Mouse (Mus musculus) retina, embryonic 14.5 days (tissue): ENCODE data around the gene Dclk2.
A peak's percentile ranks its signal among the peaks of the same experiment; 100 is the strongest.

Experiments
- DNase-seq: peaks from one replicate; pipeline ENCODE4 v3.0.0-alpha.2; 2015; ENCODE audit warnings: low spot score

Gene Dclk2

DNA sequence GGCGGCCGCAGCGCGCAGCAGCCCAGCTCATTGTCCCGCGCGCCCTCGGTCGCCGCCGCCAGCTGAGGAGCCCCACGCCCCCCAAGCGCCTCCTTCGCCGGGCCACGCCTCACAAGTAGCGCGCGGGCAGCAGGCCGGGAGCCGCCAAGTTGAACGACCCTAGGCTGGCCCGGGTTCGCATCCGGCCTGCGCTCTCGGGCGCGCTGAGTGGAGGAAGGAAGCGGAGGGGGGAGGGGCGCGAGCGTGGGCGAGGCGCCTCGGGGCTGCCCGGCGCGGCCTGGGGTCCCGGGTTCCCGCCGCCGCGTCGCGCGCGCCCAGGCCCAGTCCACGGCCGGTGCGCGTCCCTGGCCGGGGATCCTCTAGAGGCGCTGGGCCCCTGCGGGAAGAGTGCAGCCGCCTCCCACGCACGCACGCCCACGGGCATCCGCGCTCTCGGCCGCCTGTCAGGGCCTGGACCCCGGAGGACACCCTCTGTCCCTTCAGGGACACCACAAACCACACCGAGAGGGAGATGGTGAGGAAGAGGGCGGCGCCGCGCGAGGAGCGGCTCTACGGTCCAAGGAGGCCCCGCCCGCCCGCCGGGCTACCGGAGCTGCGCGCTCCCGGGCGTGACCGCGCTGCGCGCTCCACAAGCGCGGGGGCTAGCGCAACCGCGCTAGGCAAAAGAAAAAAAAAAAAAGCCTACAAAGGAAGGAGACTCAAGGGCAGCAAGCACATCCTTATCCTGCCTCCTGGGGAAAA is at the start of gene Dclk2:
Dclk2 (minus strand) TSS at position 510 of the 741 bp plus-strand sequence.
- DNase-seq, result peak; percentile 85

DNA sequence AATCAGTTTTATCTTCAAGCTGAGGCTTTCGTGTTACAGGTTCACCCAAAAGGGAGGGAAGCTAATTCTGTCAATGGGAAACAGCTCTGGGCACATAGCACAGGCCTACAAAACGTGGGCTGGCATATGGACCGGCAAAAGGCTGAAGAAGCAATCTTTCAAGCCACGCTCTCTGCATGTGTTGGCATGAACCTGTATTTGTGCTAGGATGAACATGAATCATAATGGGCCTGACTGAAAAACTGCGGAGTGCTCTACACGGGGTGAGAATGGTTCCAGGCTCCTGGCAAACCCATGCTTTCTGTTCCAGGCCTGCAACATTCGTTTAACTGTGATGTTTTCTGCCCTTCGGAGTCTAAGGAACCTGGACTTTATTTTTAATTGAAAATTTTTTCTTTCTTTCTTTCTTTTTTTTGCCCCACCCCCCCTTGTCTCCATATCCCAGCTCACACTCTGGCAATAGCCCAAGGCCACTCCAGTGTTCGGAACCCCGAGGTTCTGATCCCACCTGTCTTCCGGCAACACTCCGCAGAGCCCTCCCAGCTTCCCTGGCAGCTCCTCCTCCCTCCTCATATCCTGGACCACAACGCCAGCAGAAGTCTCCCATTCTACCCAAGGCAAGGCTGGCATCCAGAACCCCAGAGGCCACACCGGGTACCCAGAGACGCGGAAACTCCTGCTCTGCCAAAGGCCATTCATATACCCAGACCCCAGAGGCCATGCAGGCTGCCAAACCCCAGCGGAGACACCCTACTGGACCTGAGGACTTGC is 42.2 kb upstream of the Dclk2 start:
- DNase-seq, result no peak

DNA sequence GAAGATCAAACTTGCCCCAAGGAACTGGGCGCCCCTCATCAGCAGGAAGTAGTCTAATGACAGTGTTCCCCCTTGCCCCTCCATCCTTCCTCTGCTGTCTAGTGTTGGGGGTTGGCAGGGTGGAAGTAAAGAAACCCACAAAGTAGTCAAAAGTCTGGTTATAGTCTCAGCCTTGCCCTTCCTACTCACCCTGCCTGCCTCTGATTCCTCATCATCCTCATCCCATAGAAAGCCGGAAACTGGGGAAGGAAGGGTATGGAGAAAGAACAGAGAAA is 40.7 kb upstream of the Dclk2 start:
- no peak for DNase-seq

DNA sequence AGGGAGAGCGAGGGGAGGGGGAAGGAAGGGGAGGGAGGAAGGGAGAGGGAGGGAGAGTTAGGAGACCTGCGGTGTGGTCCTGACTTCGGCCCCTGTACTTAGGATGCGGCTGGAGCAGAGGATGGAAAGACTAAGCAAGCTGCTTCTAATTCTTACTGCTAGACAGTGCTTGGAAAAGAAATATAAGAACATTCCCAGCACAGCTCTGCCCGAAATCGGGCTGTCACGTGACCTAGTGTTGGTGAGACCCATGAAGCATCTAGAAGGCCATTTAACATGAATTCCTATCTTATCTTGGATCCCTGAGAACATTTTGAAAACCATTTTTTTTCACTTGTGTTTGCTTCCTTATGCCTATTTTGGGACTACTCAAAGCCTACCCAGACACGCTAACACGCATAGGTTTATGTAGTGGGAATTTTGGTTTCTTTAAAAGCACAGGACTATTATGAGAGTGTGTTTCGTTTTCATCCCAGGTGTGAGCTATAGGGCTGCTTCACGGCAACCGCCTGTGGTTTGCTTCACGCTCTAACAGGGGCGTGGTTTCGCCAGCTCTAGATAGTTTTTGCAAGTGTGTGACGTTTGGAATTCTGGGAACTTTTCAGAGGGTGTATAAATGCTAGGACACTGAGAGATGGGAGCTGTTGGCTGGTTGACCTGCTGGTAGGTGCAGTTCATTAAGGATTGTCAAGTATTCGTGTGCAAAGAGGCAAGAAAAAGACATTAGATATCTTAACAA is 40.2 kb upstream of the Dclk2 start:
- no peak for DNase-seq

DNA sequence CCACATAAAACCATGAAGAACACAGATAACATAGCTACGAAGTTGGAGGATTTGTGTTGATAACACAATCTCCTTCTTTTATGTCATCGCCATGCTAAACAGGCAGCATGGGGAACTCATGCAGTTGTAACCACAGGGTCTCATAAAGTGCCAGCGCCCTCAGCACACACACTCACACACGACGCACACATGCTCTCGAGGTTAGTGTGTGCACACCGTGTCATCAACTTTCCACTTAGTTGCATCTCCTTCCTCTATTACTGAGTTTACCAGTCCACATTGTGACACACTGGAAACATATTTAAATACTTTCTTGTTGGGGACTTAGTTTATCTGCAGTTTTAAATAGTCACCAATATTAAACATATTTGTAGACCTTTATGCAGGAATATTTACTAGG is 38.4 kb upstream of the Dclk2 start:
- DNase-seq, result no peak

DNA sequence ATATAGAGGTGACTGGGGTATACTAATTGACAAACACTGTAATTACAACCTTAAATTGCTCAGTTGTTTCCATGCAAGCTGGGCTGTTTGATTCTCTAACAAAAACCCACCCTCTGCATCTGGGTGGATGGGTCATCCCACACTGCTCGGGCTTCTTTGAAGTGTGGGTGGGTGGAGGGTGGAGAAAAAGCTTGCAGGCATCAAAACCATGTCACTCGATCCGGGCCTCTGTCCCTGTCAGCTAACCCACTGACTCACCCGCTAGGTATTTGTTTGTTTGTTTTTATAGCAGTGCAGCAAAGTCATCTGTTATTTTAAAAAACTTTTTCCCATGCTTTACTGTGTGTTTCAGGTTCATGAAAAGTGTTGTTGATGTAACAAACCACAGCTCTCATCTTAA is 34.7 kb upstream of the Dclk2 start:
- no peak for DNase-seq

DNA sequence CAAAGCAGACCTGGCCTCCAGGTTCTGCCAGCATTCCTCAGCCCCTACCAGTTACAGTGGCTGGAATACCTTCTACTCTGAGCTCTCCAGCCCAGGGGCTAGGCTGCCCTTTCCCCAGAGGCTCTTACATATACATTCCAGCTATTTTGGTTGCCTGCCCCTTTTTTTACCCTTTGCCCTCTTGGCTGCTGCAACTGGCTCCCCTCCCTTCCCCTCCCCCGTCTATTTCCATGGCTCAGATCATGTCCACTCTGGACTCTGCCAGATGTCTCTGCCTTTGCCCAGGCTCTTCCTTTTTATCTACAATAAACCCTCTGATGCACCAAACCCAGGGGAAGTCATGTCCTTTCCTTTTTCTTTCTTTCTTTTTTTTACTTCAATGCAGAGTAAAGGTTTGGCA is 33.9 kb upstream of the Dclk2 start:
- no peak for DNase-seq

DNA sequence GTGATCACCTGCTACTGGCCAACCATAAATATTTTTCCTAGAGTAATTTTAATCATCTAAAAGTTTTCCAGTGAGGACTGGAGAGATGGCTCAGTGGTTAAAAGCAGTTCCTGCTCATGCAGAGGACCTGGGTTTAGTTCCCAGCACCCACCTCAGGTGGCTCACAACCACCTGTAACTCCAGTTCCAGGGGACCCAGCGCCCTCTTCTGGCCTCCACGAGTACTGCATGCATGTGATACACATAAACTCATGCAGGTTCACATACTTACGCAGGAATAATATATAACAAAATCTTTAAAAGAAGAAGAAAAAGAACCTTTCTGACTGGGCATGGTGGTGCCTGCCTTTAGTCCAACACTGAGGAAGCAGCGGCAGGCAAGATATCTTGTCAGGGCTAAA is 33.2 kb upstream of the Dclk2 start:
- no peak for DNase-seq

DNA sequence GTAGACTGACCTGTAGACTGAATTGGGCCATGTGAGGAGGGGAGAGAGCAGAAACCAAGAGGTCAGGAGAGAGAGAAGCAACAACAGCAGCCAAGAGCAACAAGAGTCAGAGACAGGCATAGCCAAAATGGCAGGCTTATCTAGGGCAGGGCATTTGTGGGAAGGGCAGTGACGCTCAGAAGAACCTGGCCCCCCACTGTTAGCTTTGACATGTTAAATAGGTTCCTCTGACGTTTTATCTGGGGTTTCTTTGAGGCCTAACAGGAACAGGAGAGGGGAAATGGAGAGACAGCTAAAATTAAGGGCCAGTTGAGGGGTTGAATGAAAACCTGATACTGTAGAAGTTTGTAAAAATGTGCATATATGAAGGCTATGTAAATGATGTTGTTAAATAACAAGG is 30.0 kb upstream of the Dclk2 start:
- DNase-seq, result no peak

DNA sequence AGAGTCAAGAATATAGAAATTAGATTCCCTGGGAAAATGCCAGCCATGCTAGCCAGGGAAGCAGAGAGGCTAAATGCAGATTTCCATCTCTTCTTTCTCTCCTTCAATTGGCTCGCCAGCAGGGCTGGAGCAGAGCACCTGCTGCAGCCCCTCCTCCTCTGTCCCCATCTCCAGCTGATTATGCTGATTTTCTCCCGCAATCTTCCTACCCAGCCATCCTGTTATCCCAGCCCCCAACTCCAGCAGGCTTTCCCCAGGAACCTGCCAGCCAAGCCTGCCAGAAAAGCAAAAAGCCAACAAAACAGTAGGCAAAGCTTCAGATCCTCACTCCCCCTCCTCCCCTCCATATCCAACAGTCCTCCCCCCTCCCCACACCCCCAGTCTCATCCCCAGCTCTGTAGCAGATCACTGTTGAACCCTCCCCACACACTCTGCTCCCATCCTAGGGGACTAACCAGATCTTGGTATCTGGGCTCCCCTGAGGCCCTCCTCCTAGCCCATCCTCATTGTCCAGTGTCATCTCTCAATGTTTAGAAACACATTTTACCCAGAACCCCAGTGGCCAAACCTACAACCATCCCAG is 15.7 kb upstream of the Dclk2 start:
- peak; percentile 36 for DNase-seq

DNA sequence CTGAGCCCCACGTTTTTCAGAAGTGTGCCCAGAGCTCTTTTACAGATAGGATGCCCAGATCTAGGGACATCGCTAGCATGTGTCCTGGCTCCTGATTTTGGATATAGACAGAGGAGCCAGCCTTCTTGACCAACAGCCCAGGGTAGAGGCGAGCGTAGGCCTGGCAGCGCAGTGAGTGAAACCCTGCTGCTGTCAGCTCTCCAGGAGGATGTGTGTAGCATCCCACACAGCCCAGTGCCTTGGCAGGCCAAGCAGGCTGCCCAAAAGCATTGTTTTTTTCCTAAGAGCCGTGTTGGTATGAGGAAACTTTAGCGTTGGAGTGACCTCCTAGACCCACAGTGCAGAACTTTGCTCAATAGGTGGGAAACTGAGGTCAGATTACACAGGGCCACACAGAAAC is 12.8 kb upstream of the Dclk2 start:
- DNase-seq, result no peak

DNA sequence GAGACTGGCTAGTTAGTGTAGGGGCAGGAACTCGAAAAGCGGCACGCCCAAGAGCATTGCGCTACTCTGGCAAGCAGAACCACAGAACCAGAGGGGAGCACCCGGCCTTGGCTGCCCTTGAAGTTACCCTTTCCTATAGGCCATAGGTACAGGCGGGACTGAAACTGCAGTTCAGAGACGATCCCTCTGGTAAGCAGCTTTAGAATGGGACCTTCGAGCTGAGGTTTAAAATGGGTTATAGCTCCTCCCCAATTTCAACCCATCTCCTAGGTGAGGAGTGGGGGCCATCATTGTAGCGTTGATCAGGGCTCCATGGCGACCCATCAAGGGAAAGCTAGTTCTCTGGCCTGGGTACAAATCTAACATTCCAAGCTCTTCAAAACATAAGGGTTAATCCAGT is 3.0 kb upstream of the Dclk2 start:
- DNase-seq, result no peak

DNA sequence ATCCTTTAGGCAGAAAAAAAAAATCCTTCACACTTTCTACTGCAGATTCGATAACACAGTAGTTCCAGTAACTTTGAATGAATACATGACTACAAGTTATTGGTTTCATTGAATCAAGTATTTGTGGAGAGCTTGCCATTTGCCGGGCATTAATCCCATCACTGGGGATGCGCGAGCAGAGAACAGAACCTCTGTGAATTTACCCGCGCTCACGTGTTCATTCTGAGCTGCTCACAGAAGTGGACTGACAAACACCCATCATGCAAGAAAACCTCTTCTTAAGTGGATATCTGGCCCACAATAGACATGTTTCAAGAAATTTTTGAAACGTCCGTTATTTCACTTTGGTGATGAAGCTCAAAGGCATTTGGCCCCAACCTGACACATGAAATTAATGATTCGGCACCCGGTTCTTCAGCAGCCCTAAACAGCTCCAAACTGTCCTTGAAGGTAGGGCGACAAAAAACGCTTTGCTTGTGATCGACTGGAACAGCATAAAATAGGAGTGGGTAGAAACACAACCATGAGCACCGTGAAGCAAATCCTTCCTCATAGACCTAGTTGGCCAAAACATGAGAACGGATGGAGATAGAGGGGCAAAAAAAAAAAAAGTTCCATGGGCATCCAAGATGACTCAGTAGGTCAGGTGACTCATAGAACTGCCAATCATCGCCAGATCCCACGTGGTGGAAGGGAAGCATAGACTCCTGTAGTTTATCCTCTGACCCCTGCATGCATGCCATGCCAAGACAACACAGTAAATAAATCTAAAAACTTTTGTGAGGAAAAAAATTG is 726 bp upstream of the Dclk2 start:
- DNase-seq, result no peak

DNA sequence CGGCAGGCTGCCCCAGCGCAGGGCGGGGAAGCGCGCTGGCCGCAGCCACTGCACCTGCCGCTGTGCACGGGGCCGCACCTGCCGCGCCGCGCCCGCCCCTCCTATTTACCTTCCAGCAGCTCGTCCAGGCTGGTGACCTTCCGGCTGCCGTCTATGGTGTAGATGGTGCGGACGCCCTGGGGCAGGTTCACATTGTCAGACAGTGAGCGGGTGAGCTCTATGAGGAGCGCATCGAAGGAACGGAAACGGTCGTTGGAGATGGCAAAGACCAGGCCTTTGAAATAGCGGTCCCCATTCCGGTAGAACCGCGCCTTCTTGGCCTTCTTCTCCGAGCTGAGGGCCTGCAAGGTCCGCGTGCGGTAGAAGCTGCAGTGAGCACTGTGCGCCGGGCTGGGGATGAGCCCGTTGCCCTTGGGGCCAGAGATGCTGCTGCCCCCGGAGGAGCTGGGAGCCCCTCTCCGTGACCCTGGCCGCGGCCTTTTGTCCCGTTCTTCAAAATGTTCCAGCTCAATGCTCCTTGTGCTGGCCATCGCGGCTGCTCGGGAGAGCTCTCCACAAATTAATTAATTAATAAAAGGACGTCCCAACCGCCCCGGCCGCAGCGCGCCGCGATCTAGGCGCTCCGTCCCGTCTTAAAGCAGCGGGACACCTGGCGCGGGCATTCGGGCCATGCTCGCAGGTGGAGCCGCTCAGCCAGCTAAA is 860 bp downstream of the Dclk2 start:
- DNase-seq, result peak; percentile 61

DNA sequence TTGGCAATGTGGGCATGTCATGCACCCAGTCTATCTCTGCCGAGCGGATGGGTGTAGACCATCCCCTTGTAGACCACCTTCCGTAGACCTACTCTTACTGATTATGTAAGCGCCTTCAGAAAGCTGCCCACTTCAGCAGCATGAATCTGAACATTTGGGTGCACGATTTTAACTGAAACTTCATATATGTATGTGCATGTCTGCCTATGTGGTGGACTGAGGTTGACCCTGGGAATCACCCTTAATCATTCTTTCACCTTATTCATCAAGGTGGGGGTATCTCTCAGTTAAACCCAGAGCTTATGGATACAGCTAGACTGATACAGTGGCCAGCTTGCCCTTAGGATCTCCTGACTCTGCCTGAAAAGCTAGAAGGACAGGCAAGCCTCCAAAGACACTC is 3.6 kb downstream of the Dclk2 start:
- no peak for DNase-seq

DNA sequence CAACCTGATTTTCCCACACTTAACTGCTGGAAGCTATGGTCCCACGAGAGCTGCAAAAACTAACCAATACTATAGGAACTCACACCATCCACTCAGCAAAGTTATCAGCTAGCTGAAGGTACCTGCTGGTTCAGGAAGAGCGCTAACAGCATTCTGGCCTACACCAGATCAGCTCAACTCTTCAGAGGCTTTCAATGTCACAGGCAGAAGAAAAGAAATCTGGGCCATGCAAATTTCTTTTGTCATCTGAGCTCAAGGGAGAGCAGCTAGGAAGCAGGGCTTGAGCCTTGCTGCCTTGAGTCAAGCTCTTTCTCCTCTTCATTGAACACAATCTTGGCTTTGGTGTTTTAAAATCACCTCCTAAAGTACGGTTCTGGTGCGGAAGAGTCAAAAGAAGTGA is 4.0 kb downstream of the Dclk2 start:
- DNase-seq, result no peak

DNA sequence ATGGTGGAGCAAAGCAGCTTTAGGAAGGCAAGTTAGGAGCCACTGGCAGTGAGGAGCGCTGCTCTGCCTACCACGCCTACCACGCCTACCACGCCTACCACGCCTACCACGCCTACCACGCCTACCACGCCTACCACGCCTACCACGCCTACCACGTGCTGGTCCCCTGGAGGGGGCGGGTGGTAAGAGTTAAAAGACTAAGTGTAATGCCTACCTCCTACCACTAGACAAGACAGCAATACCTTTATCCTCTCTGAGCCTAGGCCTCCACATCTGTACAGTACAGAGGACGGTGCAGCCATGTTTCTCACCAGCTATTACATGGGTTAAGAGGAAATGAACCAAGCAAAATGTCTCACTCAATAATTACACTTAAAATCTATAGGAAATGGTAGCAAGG is 5.4 kb downstream of the Dclk2 start:
- DNase-seq, result no peak

DNA sequence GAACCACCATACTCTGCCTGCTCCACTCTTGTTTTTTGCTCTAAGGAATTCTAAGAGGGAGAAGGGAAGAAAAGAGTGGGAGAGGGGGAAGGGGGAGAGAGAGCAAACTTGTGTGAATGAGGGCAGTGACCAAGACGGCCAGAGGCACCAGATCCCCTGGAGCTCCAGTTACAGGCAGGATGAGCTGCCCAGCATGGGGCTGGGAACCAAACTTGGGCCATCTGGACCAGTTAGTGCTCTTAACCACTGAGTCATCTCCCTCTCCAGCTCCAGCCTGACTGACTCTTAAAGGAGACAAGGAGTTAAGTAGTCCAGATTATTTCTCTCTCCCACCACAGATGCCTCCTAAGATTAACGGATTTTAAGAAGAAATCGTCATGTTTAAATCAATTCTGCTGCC is 6.3 kb downstream of the Dclk2 start:
- no peak for DNase-seq

DNA sequence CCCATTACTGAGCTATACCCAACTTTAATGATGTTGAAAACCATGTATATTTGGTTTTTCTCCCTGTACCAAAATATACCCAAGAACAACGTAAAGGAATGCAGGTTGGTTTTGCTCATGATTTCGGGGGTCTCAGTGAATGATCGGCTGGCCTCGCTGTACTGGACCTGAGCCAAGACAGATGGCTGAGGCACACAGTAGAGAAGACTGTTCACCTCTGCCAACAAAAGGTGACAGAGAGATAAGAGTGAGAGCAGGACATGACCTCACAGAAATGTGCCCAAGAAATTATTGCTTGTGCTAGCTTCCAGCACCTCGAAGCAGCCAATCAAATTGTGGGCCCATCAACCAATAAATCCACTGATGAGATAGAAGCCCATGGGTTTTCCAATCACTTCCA is 22.3 kb downstream of the Dclk2 start:
- no peak for DNase-seq

DNA sequence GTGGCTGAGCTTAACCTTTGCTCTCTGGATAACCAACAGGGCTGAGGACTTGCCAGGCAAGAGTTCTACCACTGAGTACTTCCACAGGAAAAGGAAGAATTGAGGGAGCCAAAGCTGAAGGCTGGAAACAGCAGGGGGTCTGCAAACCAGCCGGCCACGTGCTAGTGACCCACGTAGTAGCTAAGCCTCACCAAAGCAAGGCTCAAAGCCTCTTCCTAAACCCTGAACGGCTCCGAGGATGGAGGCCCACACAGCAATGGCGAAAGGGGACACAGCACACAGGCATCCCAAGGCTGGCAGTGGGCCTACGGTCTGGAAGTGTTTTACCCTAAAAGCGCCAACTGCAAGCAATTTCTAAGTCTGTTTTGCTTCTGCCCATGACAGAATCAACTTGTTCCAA is 23.1 kb downstream of the Dclk2 start:
- DNase-seq, result no peak

DNA sequence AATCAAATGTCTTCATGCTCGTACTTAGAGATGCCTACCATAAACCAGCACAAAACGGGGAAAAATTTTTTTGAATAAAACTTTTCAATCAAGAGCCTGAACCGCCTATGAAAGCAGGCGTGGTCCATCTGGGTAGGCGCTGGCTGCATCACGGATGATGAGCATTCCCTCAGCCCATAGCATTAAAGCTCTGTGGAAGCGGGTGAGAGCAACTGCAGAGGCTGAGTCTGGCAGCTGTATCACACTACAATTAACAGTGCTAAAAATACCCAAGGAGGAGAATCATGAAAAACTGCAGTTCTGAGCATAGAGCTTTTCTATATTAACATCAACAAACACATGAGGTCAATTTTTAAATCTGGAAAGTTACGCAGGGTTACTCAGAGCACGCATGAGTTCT is 23.6 kb downstream of the Dclk2 start:
- no peak for DNase-seq

DNA sequence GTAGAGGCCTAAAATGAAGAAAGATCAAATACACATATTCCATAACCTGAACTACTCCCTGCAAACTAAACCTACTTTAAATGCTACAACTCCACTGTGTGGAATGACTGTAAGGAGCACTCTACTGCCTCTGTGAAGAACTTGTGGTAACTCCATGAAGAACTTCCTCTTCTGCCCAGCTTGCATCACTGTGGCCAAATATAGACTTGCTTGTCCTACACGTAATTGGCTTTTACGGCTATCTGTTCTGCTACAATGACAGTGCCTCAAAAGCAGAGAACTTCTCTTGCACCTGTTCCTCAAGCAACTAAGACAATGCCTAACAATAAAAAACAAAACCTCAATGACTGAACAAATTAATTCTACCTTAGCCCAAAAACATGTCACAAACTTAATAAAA is 26.2 kb downstream of the Dclk2 start:
- DNase-seq, result no peak
